Mouse (Mus musculus) kidney, adult 2 months (tissue): ENCODE measurements at regions not wholly inside any gene's neighbourhood (a gene's known extent, or its start where the extent isn't known, plus 50 kb on each side); places are given as distances from the start of the nearest gene placed in this dataset.

Source experiments
- CTCF ChIP-seq: fragments of 200-500 bp; conservative IDR thresholded peaks from 2 replicates; pipeline ENCODE4 v1.5.1; 2011; ENCODE audit warnings: low read depth, mild to moderate bottlenecking, control low read depth, low read length, moderate library complexity, mixed read lengths; ENCODE audit not compliant: insufficient read depth, insufficient read length
- POLR2A ChIP-seq: fragments of 200-500 bp; IDR thresholded peaks from one replicate; pipeline ENCODE4 v1.6.1; 2011; ENCODE audit warnings: low read depth, low read length, control low read depth

GRCm38 (mm10) chr2:137687208-137687607 is 569.2 kb upstream of the Btbd3 start:
- no peak for TF ChIP-seq CTCF
- TF ChIP-seq POLR2A = no peak
